Mouse (Mus musculus) retina, postnatal 1 day (tissue): ENCODE measurements at regions not wholly inside any gene's neighbourhood (a gene's known extent, or its start where the extent isn't known, plus 50 kb on each side); places are given as distances from the start of the nearest gene placed in this dataset.

Experiments
- DNase-seq: peaks from one replicate; pipeline ENCODE4 v3.0.0-alpha.2; 2012

DNA sequence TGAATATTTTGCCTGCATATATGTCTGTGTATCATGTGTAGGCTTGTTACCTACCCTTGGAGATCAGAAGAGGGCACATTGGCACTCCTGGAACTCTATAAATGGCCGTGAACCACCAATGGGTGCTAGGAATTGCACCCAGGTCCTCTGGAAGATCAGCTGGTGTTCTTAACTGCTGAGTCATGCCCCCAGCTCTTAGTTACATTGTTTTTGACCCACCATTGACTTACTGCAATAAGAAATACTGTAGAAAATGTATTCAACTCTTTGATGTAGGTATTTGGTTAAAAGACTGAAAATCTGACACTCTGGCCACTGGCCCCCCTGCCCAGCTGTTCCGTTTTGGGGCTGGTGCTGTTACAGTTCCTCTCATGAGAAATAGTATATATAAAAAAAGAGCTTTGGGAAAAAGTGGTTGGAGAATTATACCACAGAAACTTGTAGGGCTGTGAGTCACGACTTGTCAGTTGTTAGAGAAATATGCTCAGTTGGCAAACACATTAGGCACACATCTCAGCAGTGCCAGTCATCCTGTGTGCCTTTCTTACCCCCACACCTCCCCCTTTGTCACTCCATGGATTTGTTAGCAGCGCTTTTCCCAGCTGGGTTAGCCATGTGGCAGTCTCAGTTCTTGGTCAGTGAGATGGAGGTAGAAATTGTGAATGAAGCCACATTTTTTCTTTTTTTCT lies 58.4 kb upstream of the Arhgap32 start:
- DNase-seq = no peak

DNA sequence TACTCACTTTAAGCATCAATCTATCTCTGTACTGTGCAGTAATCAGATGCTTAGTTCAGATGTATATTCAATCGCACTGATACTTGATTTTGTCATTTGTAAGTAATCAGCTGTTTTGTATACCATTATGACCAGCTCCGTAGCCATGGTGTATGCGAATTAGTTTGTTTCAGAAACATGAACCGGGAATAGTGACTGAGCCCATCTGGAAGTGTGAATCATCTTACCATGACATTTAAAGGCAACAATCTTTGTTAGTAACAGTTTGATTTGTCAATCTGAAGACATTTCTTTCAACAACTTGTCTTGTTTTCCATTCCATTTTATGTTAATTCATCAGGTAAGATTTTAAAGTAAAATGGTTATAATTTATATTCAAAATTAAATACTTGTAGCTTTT lies 53.2 kb upstream of the Arhgap32 start:
- DNase-seq = no peak

- no peak for DNase-seq
Measured at GRCm38 (mm10) chr9:32063541-32063940, 52.4 kb upstream of the Arhgap32 start.

- no peak for DNase-seq
Measured at GRCm38 (mm10) chr9:32064007-32064550, 51.9 kb upstream of the Arhgap32 start.
